Mouse (Mus musculus): ENCODE data around the gene Gm8300. TPM values are rescaled to one million over a fixed set of nuclear protein-coding genes. Genes with fewer than 3 reads are reported as not detected.
"Not testable (repeated sequence)": the region's sequence is repeated elsewhere in the genome, so short reads cannot be mapped to it uniquely, and the experiment has no call there.

The Gm8300 gene
- polyA plus RNA-seq, 1 experiment from 2014 or later, result not detected

DNA sequence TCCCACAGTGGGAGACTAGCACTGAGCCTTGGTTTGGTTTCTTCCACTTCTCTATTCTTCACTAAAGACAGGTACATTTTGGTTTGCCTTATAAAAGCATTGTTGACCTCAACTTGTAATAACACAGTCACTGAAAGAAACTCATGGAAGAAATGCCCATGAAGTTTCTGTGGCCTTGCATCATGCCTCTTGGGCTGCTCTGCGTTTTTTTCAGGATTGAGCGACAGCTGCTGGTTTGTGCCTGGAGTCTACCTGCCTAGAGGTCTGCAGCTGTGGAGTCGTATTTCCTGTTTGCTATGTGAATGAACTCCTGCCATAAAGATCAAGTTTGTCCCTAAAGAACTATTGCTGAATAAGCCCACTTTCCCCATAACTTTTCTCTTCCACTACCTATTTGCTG lies 29.8 kb downstream of the Gm8300 start:
- no peak for ATAC-seq (ENCODE audit: insufficient number of reproducible peaks, low FRiP score, low TSS enrichment, low read depth)
- no peaks in the 10 kb centered on the region for H3K4me1 ChIP-seq
- H3K4me2 ChIP-seq (replicated peaks), result no peak overlapping the region
- no peak overlapping the region for H3K4me3 ChIP-seq (replicated peaks)
- 72% methylated on average over 3 of the region's 3 CpGs for whole genome bisulfite sequencing
- H3K9me3 ChIP-seq (replicated peaks), result no peaks in the 10 kb centered on the region
- H3K9ac ChIP-seq, result no peak overlapping the region
- H3K27ac ChIP-seq (replicated peaks), result no peak overlapping the region
- no peaks in the 10 kb centered on the region for H3K27me3 ChIP-seq
- no peaks in the 10 kb centered on the region for H3K36me3 ChIP-seq

DNA sequence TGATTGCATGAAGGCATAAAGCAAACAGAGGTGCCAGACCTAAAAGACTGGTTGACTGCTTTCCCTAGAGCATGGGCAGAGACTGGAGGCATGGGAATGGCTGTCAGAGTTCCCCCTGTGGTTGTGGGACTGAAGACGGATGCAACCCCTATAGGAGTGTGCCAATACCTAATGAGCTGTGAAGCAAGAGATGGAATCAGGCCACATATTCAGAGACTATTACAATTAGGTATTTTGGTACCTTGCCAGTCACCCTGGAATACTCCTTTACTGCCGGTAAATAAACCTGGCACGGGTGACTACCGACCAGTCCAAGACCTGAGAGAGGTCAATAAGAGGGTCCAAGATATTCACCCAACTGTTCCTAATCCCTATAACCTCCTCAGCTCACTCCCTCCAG lies 36.5 kb downstream of the Gm8300 start:
- H3K4me3 ChIP-seq (replicated peaks); H3K27me3 ChIP-seq; H3K4me2 ChIP-seq (replicated peaks); ATAC-seq (ENCODE audit: insufficient number of reproducible peaks, low FRiP score, low TSS enrichment, low read depth); H3K4me1 ChIP-seq; H3K36me3 ChIP-seq; H3K9ac ChIP-seq; H3K9me3 ChIP-seq (replicated peaks); H3K27ac ChIP-seq (replicated peaks): not testable (repeated sequence)
- 89% methylated on average over 4 of the region's 4 CpGs for WGBS

Other genes with a start within 250 kb of the Gm8300 start
- 41.1 and 44.2 TPM in 2 replicates for gene Vipas39, start 248.1 kb upstream of the Gm8300 start, polyA plus RNA-seq (2015; fragmentation: Nextera tagmentation; extraction: Ambion mirVana)
- 220 and 223 TPM in 2 replicates for gene Ahsa1, start 247.8 kb upstream of the Gm8300 start, polyA plus RNA-seq (2015; fragmentation: Nextera tagmentation; extraction: Ambion mirVana)
- gene Ism2, start 214.6 kb upstream of the Gm8300 start, polyA plus RNA-seq (2015; fragmentation: Nextera tagmentation; extraction: Ambion mirVana), result 1.5 TPM in 2 replicates
- 73.4 and 73.6 TPM in 2 replicates for gene Sptlc2, start 126.0 kb upstream of the Gm8300 start, polyA plus RNA-seq (2015; fragmentation: Nextera tagmentation; extraction: Ambion mirVana)
- 276 and 281 TPM in 2 replicates for gene Slirp, start 70.4 kb upstream of the Gm8300 start, polyA plus RNA-seq (2015; fragmentation: Nextera tagmentation; extraction: Ambion mirVana)
- 60.7 and 61.0 TPM in 2 replicates for gene Alkbh1, start 70.3 kb upstream of the Gm8300 start, polyA plus RNA-seq (2015; fragmentation: Nextera tagmentation; extraction: Ambion mirVana)
- 113 and 121 TPM in 2 replicates for gene Snw1, start 42.0 kb upstream of the Gm8300 start, polyA plus RNA-seq (2015; fragmentation: Nextera tagmentation; extraction: Ambion mirVana)
- not detected in 2 replicates for gene Gm5788, start 19.6 kb upstream of the Gm8300 start, polyA plus RNA-seq (2015; fragmentation: Nextera tagmentation; extraction: Ambion mirVana)
- not detected in 2 replicates for gene Oog1, start 88.4 kb downstream of the Gm8300 start, polyA plus RNA-seq (2015; fragmentation: Nextera tagmentation; extraction: Ambion mirVana)
- not detected in 2 replicates for gene Gm4027, start 104.6 kb downstream of the Gm8300 start, polyA plus RNA-seq (2015; fragmentation: Nextera tagmentation; extraction: Ambion mirVana)
- gene Gm16381, start 130.3 kb downstream of the Gm8300 start, polyA plus RNA-seq (2015; fragmentation: Nextera tagmentation; extraction: Ambion mirVana), result not detected in 2 replicates

All from embryonic facial prominence, embryonic 15.5 days (tissue).